ENCODE assay signal across 8 mouse cellular contexts in genomic region chr15:5243959-5244905, GRCm38 (mm10). TPM values are rescaled to one million over a fixed set of nuclear protein-coding genes. Genes with fewer than 3 reads are reported as not detected.
A peak's percentile ranks its signal among the peaks of the same experiment; 100 is the strongest.
DNase-seq lines count a peak whose midpoint lies in the region; ATAC-seq and TF ChIP-seq lines count a peak whose summit lies in the region.

TSS of gene Ptger4 (minus strand) at chr15:5244187.

- H3K27ac ChIP-seq in hindbrain, embryonic 12.5 days, result no peak within 1 kb of the TSS

- 1% methylated on average over 60 of the region's 61 CpGs for WGBS in hindbrain, embryonic 12.5 days

- in situ Hi-C loops in Patski (cut with MboI; ENCODE audit: low pct_unique_long_range_greater_than_20kb), result loop anchor here (25.0 kb wide), 1 partner anchor 1318 kb away; no protein-coding TSS in a partner anchor

- peak; percentile 87 for ATAC-seq in Patski
- peak; percentile 96 for ATAC-seq in hindbrain, embryonic 12.5 days (ENCODE audit: low FRiP score)

- no peak for DNase-seq in Patski (ENCODE audit: low read depth, low spot score)
- peak; percentile 89 to 93 for DNase-seq in cerebellum, postnatal 10 days
- peak; percentile 74 to 88 for DNase-seq in frontal cortex, postnatal 10 days (ENCODE audit: low spot score in 2 of 2)
- peak; percentile 75 to 78 for DNase-seq in layer of hippocampus, postnatal 36 days
- peak; percentile 95 for DNase-seq in lung, postnatal 36 days
- peak; percentile 91 for DNase-seq in retina, postnatal 1 day
- DNase-seq in urinary bladder, adult 18-20 months (ENCODE audit: low spot score in 2 of 2), result peak; percentile 94 to 95

- no peak for TF ChIP-seq CTCF in Patski (IDR thresholded peaks at IDR 0.05)

- H3K4me1 ChIP-seq in hindbrain, embryonic 12.5 days, result peaks cover 27% of the 10 kb centered on the region

- H3K4me2 ChIP-seq in hindbrain, embryonic 12.5 days (replicated peaks), result peak within 1 kb of the TSS; percentile 90

- H3K9ac ChIP-seq in hindbrain, embryonic 12.5 days, result peak within 1 kb of the TSS; percentile 55

- POLR2A ChIA-PET in Patski (lab: Charles Lee), result interaction anchor here (0.7 to 1.0 kb wide), 3 partner anchors 8 to 58 kb away, joined by 3 read pairs; no protein-coding TSS in a partner anchor

- H3K36me3 ChIP-seq in hindbrain, embryonic 12.5 days, result no peaks in the 10 kb centered on the region

- no peaks in the 10 kb centered on the region for H3K9me3 ChIP-seq in hindbrain, embryonic 12.5 days (replicated peaks)

- H3K27me3 ChIP-seq in Patski, result no peaks in the 10 kb centered on the region
- peaks cover 62% of the 10 kb centered on the region for H3K27me3 ChIP-seq in hindbrain, embryonic 12.5 days

- H3K4me3 ChIP-seq in hindbrain, embryonic 12.5 days, result peak within 1 kb of the TSS; percentile 47

- CTCF ChIA-PET in Patski (lab: Charles Lee), result interaction anchor here (0.8 kb wide), 1 partner anchor 9 kb away, joined by 3 read pairs; no protein-coding TSS in a partner anchor

RNA-seq across cellular contexts. Expression of gene Ptger4, which starts in this region (rescaled TPM):
- 4.8 TPM for polyA plus RNA-seq in Patski (2021)
- 2.1 and 2.4 TPM in 2 replicates for polyA plus RNA-seq in hindbrain, embryonic 12.5 days (2016; fragmentation: Nextera tagmentation; extraction: Ambion mirVana)
- under 1 TPM; 0.96 to 1.00 TPM for total RNA-seq in layer of hippocampus, postnatal 36 days (2021)

Comparison
In these comparisons a context has a peak if more than half of its experiments do, and no peak if none do; other contexts are left out.
1. Peak in DNase-seq in layer of hippocampus, postnatal 36 days; RNA of the gene not detected or under 1 TPM.